Mouse (Mus musculus) MEL (cell line): ENCODE data around the gene Lcorl.

Experiments
- BHLHE40 ChIP-seq: IDR thresholded peaks from 2 replicates; pipeline ENCODE4 v1.6.1; 2012; ENCODE audit warnings: low read depth, mild to moderate bottlenecking, inconsistent platforms, low read length, improper control_type of control experiment, borderline replicate concordance
- CHD2 ChIP-seq: IDR thresholded peaks from 2 replicates; pipeline ENCODE4 v1.6.1; 2011; ENCODE audit warnings: low read length, improper control_type of control experiment
- CTCF ChIP-seq, 3 experiments: IDR thresholded peaks in 2 of 3; conservative IDR thresholded peaks in 1 of 3; 2 replicates each; pipeline ENCODE4 v1.5.1; 2011 to 2012; ENCODE audit warnings: low read length in 3 of 3, low read depth in 2 of 3, mild to moderate bottlenecking in 2 of 3, improper control_type of control experiment in 1 of 3, inconsistent platforms in 1 of 3, mixed read lengths in 1 of 3, moderate library complexity in 1 of 3; ENCODE audit not compliant: control insufficient read depth in 1 of 3, insufficient read depth in 1 of 3, poor library complexity in 1 of 3, severe bottlenecking in 1 of 3
- E2F4 ChIP-seq: IDR thresholded peaks from 2 replicates; pipeline ENCODE4 v1.6.1; 2011; ENCODE audit warnings: low read depth, low read length, improper control_type of control experiment, borderline replicate concordance
- EP300 ChIP-seq, 2 experiments: IDR thresholded peaks; 2 replicates each; pipeline ENCODE4 v1.6.1; 2011; ENCODE audit warnings: improper control_type of control experiment in 2 of 2, low read length in 2 of 2, low read depth in 1 of 2, mild to moderate bottlenecking in 1 of 2
- GATA1 ChIP-seq: IDR thresholded peaks from 2 replicates; pipeline ENCODE4 v1.6.1; 2011; ENCODE audit warnings: low read depth, low read length, improper control_type of control experiment
- HCFC1 ChIP-seq: IDR thresholded peaks from 2 replicates; pipeline ENCODE4 v1.6.1; 2012; ENCODE audit warnings: low read depth, mild to moderate bottlenecking, inconsistent platforms, low read length, improper control_type of control experiment, moderate library complexity
- MAFK ChIP-seq: IDR thresholded peaks from 2 replicates; pipeline ENCODE4 v1.6.1; 2011; ENCODE audit warnings: low read depth, mild to moderate bottlenecking, low read length, improper control_type of control experiment, borderline replicate concordance
- NELFE ChIP-seq: IDR thresholded peaks from 2 replicates; pipeline ENCODE4 v1.6.1; 2011; ENCODE audit warnings: low read depth, low read length, improper control_type of control experiment
- POLR2A ChIP-seq, 2 experiments: IDR thresholded peaks; 2 replicates each; pipeline ENCODE4 v1.6.1; 2011 to 2012; ENCODE audit warnings: low read length in 2 of 2, mild to moderate bottlenecking in 2 of 2, control low read depth in 1 of 2, improper control_type of control experiment in 1 of 2, low read depth in 1 of 2, moderate library complexity in 1 of 2; ENCODE audit not compliant: control insufficient read depth in 1 of 2, insufficient read depth in 1 of 2, poor library complexity in 1 of 2
- POLR2AphosphoS5 ChIP-seq: IDR thresholded peaks from 2 replicates; pipeline ENCODE4 v1.6.1; 2012; ENCODE audit warnings: low read depth, borderline replicate concordance, mild to moderate bottlenecking, inconsistent platforms, low read length, moderate library complexity, mixed read lengths
- RAD21 ChIP-seq: IDR thresholded peaks from 2 replicates; pipeline ENCODE4 v1.6.1; 2011; ENCODE audit warnings: mild to moderate bottlenecking, low read depth, low read length, improper control_type of control experiment
- TCF12 ChIP-seq: IDR thresholded peaks from 2 replicates; pipeline ENCODE4 v1.6.1; 2014; ENCODE audit warnings: low read depth, mild to moderate bottlenecking, inconsistent platforms, low read length, improper control_type of control experiment, moderate library complexity
- USF1 ChIP-seq: IDR thresholded peaks from 2 replicates; pipeline ENCODE4 v1.6.1; 2014; ENCODE audit warnings: low read depth, mild to moderate bottlenecking, inconsistent platforms, low read length, improper control_type of control experiment, moderate library complexity

- no peak for TF ChIP-seq EP300 (IDR thresholded peaks at IDR 0.05; ENCODE audit: low read depth in 1 of 2, low read length in 2 of 2)
- TF ChIP-seq BHLHE40: no peak
- TF ChIP-seq NELFE: 0 out of 2 replicates have a peak, but pooled peaks have one; percentile 1
- no peak for TF ChIP-seq POLR2A (IDR thresholded peaks at IDR 0.05; ENCODE audit: control insufficient read depth in 1 of 2, insufficient read depth in 1 of 2, low read depth in 1 of 2, low read length in 2 of 2, poor library complexity in 1 of 2)
- TF ChIP-seq CTCF (IDR thresholded peaks at IDR 0.05 in 2 of 3, conservative IDR thresholded peaks at IDR 0.05 in 1 of 3; ENCODE audit: control insufficient read depth in 1 of 3, insufficient read depth in 1 of 3, low read depth in 2 of 3, low read length in 3 of 3, poor library complexity in 1 of 3, severe bottlenecking in 1 of 3): no peak
- TF ChIP-seq RAD21: no peak
- TF ChIP-seq TCF12: 0 out of 2 replicates have a peak, but pooled peaks have one; percentile 25
- TF ChIP-seq USF1: peak; percentile 87
- TF ChIP-seq CHD2: no peak
- no peak for TF ChIP-seq POLR2AphosphoS5
- no peak for TF ChIP-seq MAFK
- TF ChIP-seq GATA1: no peak
- TF ChIP-seq HCFC1: peak; percentile 74
- no peak for TF ChIP-seq E2F4
Measured at GRCm38 (mm10) chr5:45856303-45856821, 1.1 kb downstream of the Lcorl start.
